Mouse (Mus musculus): Measurements from ENCODE around the gene Tbx19.
A peak's percentile ranks its signal among the peaks of the same experiment; 100 is the strongest.

DNA sequence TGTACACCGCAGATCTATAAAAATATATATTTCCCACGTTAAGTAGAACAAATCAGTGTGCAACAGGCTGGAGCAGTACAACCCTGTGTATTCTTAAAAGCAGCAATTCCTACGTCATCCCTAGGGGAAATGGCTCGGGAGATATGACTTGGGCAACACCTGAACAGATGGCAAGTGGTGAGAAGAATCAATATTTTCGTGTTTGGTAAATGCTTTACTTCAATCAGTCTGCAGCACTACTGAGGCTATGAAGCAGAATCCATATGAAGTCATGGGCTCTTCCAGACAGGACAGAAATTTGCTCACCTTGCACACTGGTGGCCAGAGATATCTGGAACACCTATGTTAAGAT lies 34.1 kb upstream of the Tbx19 start:
- TF ChIP-seq POLR2A (IDR thresholded peaks at IDR 0.05; ENCODE audit: low read depth, low read length) (0 out of 2 replicates have a peak, but pooled peaks have one; percentile 2), CTCF (IDR thresholded peaks at IDR 0.05; ENCODE audit: borderline replicate concordance, insufficient read depth, low read length) (no peak)
